Mouse (Mus musculus): ENCODE measurements around the gene Atg7. TPM values are rescaled to one million over a fixed set of nuclear protein-coding genes. Genes with fewer than 3 reads are reported as not detected.

Gene Atg7
- total and polyA plus RNA-seq, 2 experiments from 2014 or later, result 17.1 to 21.5 TPM

DNA sequence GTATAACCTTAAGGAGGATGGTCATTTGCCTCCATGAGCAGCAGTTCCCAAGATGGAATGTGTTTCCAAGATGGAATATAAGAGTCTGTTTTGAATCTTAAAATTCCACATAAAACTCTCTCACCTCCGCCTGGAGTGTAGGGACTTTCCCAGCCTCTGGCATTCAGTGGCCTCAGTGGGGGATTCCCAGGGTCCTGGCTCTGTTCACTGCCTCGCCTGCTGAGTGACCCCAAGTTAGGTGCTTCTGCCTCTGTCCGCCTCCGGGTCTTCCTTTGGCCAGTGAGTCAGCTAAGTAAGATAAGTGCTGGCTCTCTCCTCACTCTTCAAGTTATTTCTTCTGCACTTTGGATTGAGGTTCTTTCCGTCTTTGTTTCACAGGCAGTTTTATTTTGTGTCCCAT is 90.3 kb downstream of the Atg7 start:
- no peaks in the 10 kb centered on the region for H3K27me3 ChIP-seq (ENCODE audit: insufficient read depth, low read length)
- DNase-seq (ENCODE audit: low spot score) (no peak), ATAC-seq (ENCODE audit: low FRiP score) (no peak)
- H3K4me1 ChIP-seq (ENCODE audit: insufficient read depth, low read length), result no peaks in the 10 kb centered on the region
- 75% methylated on average over 5 of the region's 5 CpGs for WGBS
- H3K27ac ChIP-seq (ENCODE audit: low read depth, low read length), result no peak overlapping the region
- no peaks in the 10 kb centered on the region for H3K36me3 ChIP-seq (ENCODE audit: insufficient read depth, low read length)
- H3K9me3 ChIP-seq (ENCODE audit: low read length), result no peaks in the 10 kb centered on the region
- no peak overlapping the region for H3K4me2 ChIP-seq (ENCODE audit: low read depth, low read length, poor library complexity, severe bottlenecking)
- H3K4me3 ChIP-seq (ENCODE audit: low read depth, low read length), result no peak overlapping the region
- no peak for TF ChIP-seq CTCF (IDR thresholded peaks at IDR 0.05)
- H3K9ac ChIP-seq (replicated peaks; ENCODE audit: low read length, poor library complexity, severe bottlenecking), result no peak overlapping the region

- no peaks in the 10 kb centered on the region for H3K27me3 ChIP-seq (ENCODE audit: insufficient read depth, low read length)
- DNase-seq (ENCODE audit: low spot score) (no peak), ATAC-seq (ENCODE audit: low FRiP score) (no peak)
- TF ChIP-seq CTCF (IDR thresholded peaks at IDR 0.05), result no peak
- H3K36me3 ChIP-seq (ENCODE audit: insufficient read depth, low read length), result no peaks in the 10 kb centered on the region
- no peak overlapping the region for H3K4me2 ChIP-seq (ENCODE audit: low read depth, low read length, poor library complexity, severe bottlenecking)
- H3K4me3 ChIP-seq (ENCODE audit: low read depth, low read length), result no peak overlapping the region
- no peaks in the 10 kb centered on the region for H3K9me3 ChIP-seq (ENCODE audit: low read length)
- H3K9ac ChIP-seq (replicated peaks; ENCODE audit: low read length, poor library complexity, severe bottlenecking), result no peak overlapping the region
- WGBS, result 73% methylated on average over 3 of the region's 3 CpGs
- H3K27ac ChIP-seq (ENCODE audit: low read depth, low read length), result no peak overlapping the region
- no peaks in the 10 kb centered on the region for H3K4me1 ChIP-seq (ENCODE audit: insufficient read depth, low read length)
These were observed 90.8 kb downstream of the Atg7 start for GRCm38 (mm10) chr6:114733681-114734080.

- Histone ChIP-seq H3K4me3 (ENCODE audit: low read depth, low read length) (no peak overlapping the region), H3K27ac (ENCODE audit: low read depth, low read length) (no peak overlapping the region), H3K27me3 (ENCODE audit: insufficient read depth, low read length) (no peaks in the 10 kb centered on the region), H3K4me1 (ENCODE audit: insufficient read depth, low read length) (no peaks in the 10 kb centered on the region), H3K4me2 (ENCODE audit: low read depth, low read length, poor library complexity, severe bottlenecking) (no peak overlapping the region), H3K36me3 (ENCODE audit: insufficient read depth, low read length) (no peaks in the 10 kb centered on the region), H3K9me3 (ENCODE audit: low read length) (no peaks in the 10 kb centered on the region), H3K9ac (replicated peaks; ENCODE audit: low read length, poor library complexity, severe bottlenecking) (no peak overlapping the region)
- no peak for ATAC-seq (ENCODE audit: low FRiP score)
- WGBS, result 68% methylated on average over 3 of the region's 3 CpGs
- no peak for DNase-seq (ENCODE audit: low spot score)
- TF ChIP-seq CTCF (IDR thresholded peaks at IDR 0.05), result no peak
These were observed 92.2 kb downstream of the Atg7 start for GRCm38 (mm10) chr6:114735054-114735453.

DNA sequence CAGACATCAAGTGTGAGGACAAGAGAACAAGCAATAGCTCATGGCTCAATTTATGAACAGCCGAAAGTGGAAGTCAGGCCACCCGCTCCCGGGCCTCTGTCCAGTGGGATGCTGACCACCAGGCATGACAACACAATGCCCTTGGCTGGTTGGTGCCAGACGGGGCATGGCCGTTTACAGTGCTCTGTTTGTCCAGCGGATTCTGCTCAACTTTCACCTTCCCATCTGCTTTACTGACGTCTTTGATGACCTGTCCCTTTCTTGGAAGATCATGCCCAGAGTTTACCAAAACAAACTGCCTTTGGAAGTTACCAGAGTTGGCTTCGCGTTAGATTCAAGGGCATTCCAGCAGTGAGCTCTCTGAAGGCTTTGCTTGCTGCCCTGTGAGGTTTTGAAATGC is 93.5 kb downstream of the Atg7 start:
- ATAC-seq (ENCODE audit: low FRiP score), result no peak
- DNase-seq (ENCODE audit: low spot score), result no peak
- Histone ChIP-seq H3K9me3 (ENCODE audit: low read length) (no peaks in the 10 kb centered on the region), H3K27ac (ENCODE audit: low read depth, low read length) (no peak overlapping the region), H3K36me3 (ENCODE audit: insufficient read depth, low read length) (no peaks in the 10 kb centered on the region), H3K4me3 (ENCODE audit: low read depth, low read length) (no peak overlapping the region), H3K9ac (replicated peaks; ENCODE audit: low read length, poor library complexity, severe bottlenecking) (no peak overlapping the region), H3K4me2 (ENCODE audit: low read depth, low read length, poor library complexity, severe bottlenecking) (no peak overlapping the region), H3K27me3 (ENCODE audit: insufficient read depth, low read length) (no peaks in the 10 kb centered on the region), H3K4me1 (ENCODE audit: insufficient read depth, low read length) (no peaks in the 10 kb centered on the region)
- WGBS, result 88% methylated on average over 9 of the region's 9 CpGs
- TF ChIP-seq CTCF (IDR thresholded peaks at IDR 0.05), result no peak

GRCm38 (mm10) chr6:114737181-114737580 is 94.3 kb downstream of the Atg7 start:
- Histone ChIP-seq H3K36me3 (ENCODE audit: insufficient read depth, low read length) (no peaks in the 10 kb centered on the region), H3K27ac (ENCODE audit: low read depth, low read length) (no peak overlapping the region), H3K4me1 (ENCODE audit: insufficient read depth, low read length) (no peaks in the 10 kb centered on the region), H3K27me3 (ENCODE audit: insufficient read depth, low read length) (no peaks in the 10 kb centered on the region), H3K4me3 (ENCODE audit: low read depth, low read length) (no peak overlapping the region), H3K9me3 (ENCODE audit: low read length) (no peaks in the 10 kb centered on the region), H3K9ac (replicated peaks; ENCODE audit: low read length, poor library complexity, severe bottlenecking) (no peak overlapping the region), H3K4me2 (ENCODE audit: low read depth, low read length, poor library complexity, severe bottlenecking) (no peak overlapping the region)
- no peak for DNase-seq (ENCODE audit: low spot score)
- no peak for TF ChIP-seq CTCF (IDR thresholded peaks at IDR 0.05)
- no peak for ATAC-seq (ENCODE audit: low FRiP score)
- WGBS, result 82% methylated on average over 11 of the region's 11 CpGs

- no peak for TF ChIP-seq CTCF (IDR thresholded peaks at IDR 0.05)
- peak overlapping the region; percentile 64 for H3K9ac ChIP-seq (replicated peaks; ENCODE audit: low read length, poor library complexity, severe bottlenecking)
- DNase-seq (ENCODE audit: low spot score) (peak; percentile 30), ATAC-seq (ENCODE audit: low FRiP score) (peak; percentile 54)
- H3K9me3 ChIP-seq (ENCODE audit: low read length), result no peaks in the 10 kb centered on the region
- peak overlapping the region; percentile 18; the same call in 1 of the 2 replicates for H3K27ac ChIP-seq (ENCODE audit: low read depth, low read length)
- peak overlapping the region; percentile 58 for H3K4me2 ChIP-seq (ENCODE audit: low read depth, low read length, poor library complexity, severe bottlenecking)
- WGBS, result 13% methylated on average over 44 of the region's 46 CpGs
- H3K27me3 ChIP-seq (ENCODE audit: insufficient read depth, low read length), result no peaks in the 10 kb centered on the region
- no peaks in the 10 kb centered on the region; the same call in 1 of the 2 replicates for H3K36me3 ChIP-seq (ENCODE audit: insufficient read depth, low read length)
- peak overlapping the region; percentile 24 for H3K4me3 ChIP-seq (ENCODE audit: low read depth, low read length)
- no peaks in the 10 kb centered on the region for H3K4me1 ChIP-seq (ENCODE audit: insufficient read depth, low read length)
These were observed 95.2 kb downstream of the Atg7 start for GRCm38 (mm10) chr6:114737931-114738759.

All from midbrain, postnatal 0 days (tissue).